Mouse (Mus musculus) small intestine, adult 2 months (tissue): Measurements from ENCODE around the gene Ankfn1.

Experiments used
- CTCF ChIP-seq: fragments of 200-500 bp; IDR thresholded peaks from 2 replicates; pipeline ENCODE4 v1.5.1; 2012; ENCODE audit warnings: low read depth, mild to moderate bottlenecking, control low read depth, inconsistent platforms, low read length, moderate library complexity, mixed read lengths; ENCODE audit not compliant: insufficient replicate concordance, insufficient read length; ENCODE audit errors: extremely low read depth
- POLR2A ChIP-seq: fragments of 200-500 bp; IDR thresholded peaks from 2 replicates; pipeline ENCODE4 v1.6.1; 2012; ENCODE audit warnings: low read depth, mild to moderate bottlenecking, control low read depth, inconsistent platforms, low read length, moderate library complexity

DNA sequence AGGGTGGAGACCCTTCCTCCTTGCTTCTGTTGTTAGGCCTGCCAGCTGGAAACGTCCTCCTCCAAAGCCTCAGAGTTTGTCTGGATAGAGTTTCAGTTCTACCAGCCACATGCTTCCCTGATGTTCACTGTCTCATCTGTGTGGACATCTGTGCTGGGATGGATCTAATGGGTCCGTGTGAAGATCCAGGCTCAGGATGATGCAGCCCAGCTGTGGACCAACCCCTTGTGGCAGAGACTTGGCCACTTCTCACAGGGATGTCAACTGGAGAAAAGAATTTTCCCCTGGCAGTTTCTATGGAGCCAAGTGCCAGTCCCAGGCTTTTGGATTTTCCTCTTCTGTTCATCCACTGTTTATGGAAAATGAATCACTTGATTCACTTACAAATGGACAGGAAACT is 100.5 kb downstream of the Ankfn1 start:
- TF ChIP-seq CTCF = no peak
- TF ChIP-seq POLR2A = no peak
